Mouse (Mus musculus) neural tube, postnatal 0 days (tissue): ENCODE measurements around the gene Lipf. TPM values are rescaled to one million over a fixed set of nuclear protein-coding genes. Genes with fewer than 3 reads are reported as not detected.

Experiments used
- polyA plus RNA-seq: library from polyadenylated mRNA; unstranded; fragments of >200 nt; fragmentation: Nextera tagmentation; extraction: Ambion mirVana; gene quantifications from 2 replicates; pipeline ENCODE4 v1.2.1, GENCODE M21; 2015

Gene Lipf
- polyA plus RNA-seq = not detected in 2 replicates

GRCm38 (mm10) chr19:33960887-33961286, at the start of gene Lipf:
Gene Lipf (plus strand): TSS chr19:33961187.

DNA sequence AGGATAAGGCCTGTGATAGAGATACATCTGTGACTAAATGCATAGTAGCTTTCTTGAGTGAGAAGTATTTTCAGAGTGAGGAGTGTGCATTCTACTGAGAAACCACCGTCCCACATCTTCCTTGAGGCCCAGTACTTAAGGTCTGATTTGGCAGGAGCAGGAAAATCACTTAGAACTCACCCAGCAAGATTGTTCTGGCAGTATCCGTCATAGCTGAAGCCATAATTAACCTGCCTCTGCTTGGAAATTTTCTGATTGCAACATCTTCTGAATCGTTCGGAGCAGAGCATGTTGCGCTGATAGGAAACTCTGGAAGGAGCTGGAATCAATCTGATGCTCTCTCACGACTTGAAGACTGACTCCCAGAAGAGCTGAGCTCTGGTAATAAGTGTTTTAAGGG, 47.0 kb downstream of the Lipf start, which contains the start of gene Lipk:
Gene Lipk, plus strand, starts transcription at position 289 of the 400 bp plus-strand sequence.

Other genes starting within 250 kb of the Lipf start
- gene Lipo2, start 209.8 kb upstream of the Lipf start, polyA plus RNA-seq = 0.42 and 0.74 TPM in 2 replicates
- gene Lipo3, start 199.2 kb upstream of the Lipf start, polyA plus RNA-seq = 11.0 and 12.6 TPM in 2 replicates
- not detected in 2 replicates for gene Lipo1, start 173.7 kb upstream of the Lipf start, polyA plus RNA-seq
- gene Lipk, start 47.1 kb downstream of the Lipf start, polyA plus RNA-seq = 0.10 TPM in 1 of 2 replicates, not detected in the other
- not detected in 2 replicates for gene Lipn, start 106.2 kb downstream of the Lipf start, polyA plus RNA-seq
- not detected in 2 replicates for gene Lipm, start 139.7 kb downstream of the Lipf start, polyA plus RNA-seq
- gene Ankrd22, start 204.9 kb downstream of the Lipf start, polyA plus RNA-seq = not detected in 2 replicates
- gene Stambpl1, start 231.0 kb downstream of the Lipf start, polyA plus RNA-seq = 26.1 and 28.2 TPM in 2 replicates